8 mouse cellular contexts compared by ENCODE assay signal in the genomic region with DNA sequence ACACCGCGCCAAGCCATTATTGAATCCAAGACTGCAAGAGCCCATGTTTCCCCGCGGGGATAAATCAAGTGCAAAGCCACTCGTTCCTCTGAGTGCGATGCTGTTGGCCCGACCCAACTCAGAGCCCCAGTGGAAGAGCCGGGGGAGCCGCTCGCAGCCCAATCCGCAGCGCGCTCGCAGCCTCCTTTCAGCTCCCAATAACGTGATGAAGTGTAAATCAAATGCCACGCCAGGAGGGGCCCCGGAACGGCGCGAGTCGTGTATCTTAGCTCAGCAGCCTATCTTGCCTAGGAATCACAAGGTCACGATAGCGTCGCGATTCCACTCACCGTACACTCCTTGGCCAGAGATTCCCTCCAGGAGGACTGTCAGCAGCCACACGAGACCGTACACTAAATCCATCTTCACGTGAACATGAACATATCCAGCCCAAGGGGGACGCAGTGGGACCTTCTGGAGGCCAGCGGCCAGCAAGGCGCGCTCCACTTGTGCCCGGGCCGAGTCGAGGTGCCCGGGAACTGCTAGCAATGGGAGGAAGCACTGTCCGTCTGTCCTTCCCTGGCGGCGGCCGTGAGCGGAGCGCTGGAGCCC. TPM values are rescaled to one million over a fixed set of nuclear protein-coding genes. Genes with fewer than 3 reads are reported as not detected.
DNase-seq lines count a peak whose midpoint lies in the region; ATAC-seq and TF ChIP-seq lines count a peak whose summit lies in the region.

No protein-coding gene starts in this region.

- H3K9ac ChIP-seq in ES-E14 (ENCODE audit: insufficient read depth, low read depth, low read length, poor library complexity, severe bottlenecking), result no peak overlapping the region
- H3K9ac ChIP-seq in forebrain, embryonic 12.5 days, result peak overlapping the region; percentile 79
- peak overlapping the region; percentile 95 for H3K9ac ChIP-seq in hindbrain, embryonic 13.5 days
- peak overlapping the region; percentile 91 for H3K9ac ChIP-seq in neural tube, embryonic 14.5 days (replicated peaks; ENCODE audit: low read depth, low read length)

- 0 out of 4 replicates have a peak, but pooled peaks cover 0 to 2% of the 10 kb centered on the region in 2 experiments for H3K4me1 ChIP-seq in ES-E14 (ENCODE audit: control insufficient read depth in 2 of 2, insufficient read depth in 2 of 2, low read length in 2 of 2, poor library complexity in 1 of 2)
- peaks cover 12% of the 10 kb centered on the region; the same call in 1 of the 2 replicates for H3K4me1 ChIP-seq in forebrain, embryonic 12.5 days
- peaks cover 22% of the 10 kb centered on the region for H3K4me1 ChIP-seq in hindbrain, embryonic 13.5 days (replicated peaks)
- no peaks in the 10 kb centered on the region; the same call in 1 of the 2 replicates for H3K4me1 ChIP-seq in neural tube, embryonic 14.5 days (ENCODE audit: control insufficient read depth, insufficient read depth, low read length)

- WGBS in forebrain, embryonic 12.5 days, result under 1% methylated on average over 43 of the region's 43 CpGs
- 0% methylated on average over 39 of the region's 43 CpGs for WGBS in hindbrain, embryonic 13.5 days
- WGBS in neural tube, embryonic 14.5 days, result under 1% methylated on average over 43 of the region's 43 CpGs

- no peaks in the 10 kb centered on the region for H3K36me3 ChIP-seq in ES-E14 (ENCODE audit: control insufficient read depth, insufficient read depth, low read length, poor library complexity, severe bottlenecking)
- H3K36me3 ChIP-seq in forebrain, embryonic 12.5 days (replicated peaks), result no peaks in the 10 kb centered on the region
- no peaks in the 10 kb centered on the region for H3K36me3 ChIP-seq in hindbrain, embryonic 13.5 days
- H3K36me3 ChIP-seq in neural tube, embryonic 14.5 days (ENCODE audit: control insufficient read depth, insufficient read depth, low read length), result no peaks in the 10 kb centered on the region

- in situ Hi-C loops in ES-E14 (cut with MboI; ENCODE audit: low sequenced_read_pairs in 2 of 2, unreplicated experiment in 2 of 2), result no loop called here

- H3K4me2 ChIP-seq in forebrain, embryonic 12.5 days, result peak overlapping the region; percentile 93
- H3K4me2 ChIP-seq in hindbrain, embryonic 13.5 days, result peak overlapping the region; percentile 82
- H3K4me2 ChIP-seq in neural tube, embryonic 14.5 days (ENCODE audit: low read depth, low read length), result peak overlapping the region; percentile 58

- ATAC-seq in forebrain, embryonic 12.5 days (ENCODE audit: low FRiP score), result peak; percentile 22
- ATAC-seq in hindbrain, embryonic 13.5 days (ENCODE audit: low FRiP score), result peak; percentile 33
- peak; percentile 47 for ATAC-seq in neural tube, embryonic 14.5 days (ENCODE audit: low read depth)

- no peaks in the 10 kb centered on the region for H3K9me3 ChIP-seq in ES-E14 (ENCODE audit: control insufficient read depth, insufficient read depth, low read depth, low read length)
- no peaks in the 10 kb centered on the region for H3K9me3 ChIP-seq in forebrain, embryonic 12.5 days
- H3K9me3 ChIP-seq in hindbrain, embryonic 13.5 days, result no peaks in the 10 kb centered on the region
- H3K9me3 ChIP-seq in neural tube, embryonic 14.5 days (ENCODE audit: control insufficient read depth, low read length), result no peaks in the 10 kb centered on the region

- peaks cover 9% of the 10 kb centered on the region; the same call in 1 of the 2 replicates for H3K27me3 ChIP-seq in forebrain, embryonic 12.5 days
- peaks cover 3% of the 10 kb centered on the region; the same call in 1 of the 2 replicates for H3K27me3 ChIP-seq in hindbrain, embryonic 13.5 days
- peaks cover 3% of the 10 kb centered on the region; the same call in 1 of the 2 replicates for H3K27me3 ChIP-seq in neural tube, embryonic 14.5 days (ENCODE audit: control insufficient read depth, insufficient read depth, low read length)

- DNase-seq in ES-E14 (ENCODE audit: low read depth, low spot score), result no peak
- DNase-seq in brain, embryonic 18.5 days (ENCODE audit: low read depth, low spot score), result peak; percentile 52
- peak; percentile 69 for DNase-seq in left cerebral cortex, postnatal 25 days (ENCODE audit: low spot score in 2 of 2)
- DNase-seq in ovary, postnatal 14 days (ENCODE audit: low spot score), result no peak
- DNase-seq in spleen, postnatal 4 days (ENCODE audit: low spot score in 2 of 2), result no peak

- H3K4me3 ChIP-seq in ES-E14 (ENCODE audit: insufficient read depth in 1 of 2, low read depth in 1 of 2, low read length in 2 of 2, poor library complexity in 1 of 2, severe bottlenecking in 1 of 2), result peak overlapping the region; percentile 58 to 64; a peak in 3 of 4 replicates
- H3K4me3 ChIP-seq in forebrain, embryonic 12.5 days (replicated peaks), result peak overlapping the region; percentile 74
- peak overlapping the region; percentile 85 for H3K4me3 ChIP-seq in hindbrain, embryonic 13.5 days
- peak overlapping the region; percentile 81 for H3K4me3 ChIP-seq in neural tube, embryonic 14.5 days (ENCODE audit: low read depth, low read length)

- intact Hi-C loops in left cerebral cortex, postnatal 25 days (cut with DNase I), result loop anchor here (2.0 to 10.0 kb wide), 4 partner anchors 128 to 1816 kb away; no protein-coding TSS in a partner anchor

- no peak overlapping the region for H3K27ac ChIP-seq in ES-E14 (ENCODE audit: insufficient read depth, low read depth, low read length, poor library complexity, severe bottlenecking)
- H3K27ac ChIP-seq in forebrain, embryonic 12.5 days, result peak overlapping the region; percentile 76; the same call in 1 of the 2 replicates
- H3K27ac ChIP-seq in hindbrain, embryonic 13.5 days, result peak overlapping the region; percentile 96
- peak overlapping the region; percentile 93 for H3K27ac ChIP-seq in neural tube, embryonic 14.5 days (ENCODE audit: low read depth, low read length)

TF ChIP-seq in ES-E14, 5 proteins besides CTCF, POLR2A, EP300 and RAD21:
- no peak for TF ChIP-seq ZC3H11A (IDR thresholded peaks at IDR 0.05; ENCODE audit: borderline replicate concordance, low read depth, low read length)
- TF ChIP-seq ZNF384 (IDR thresholded peaks at IDR 0.05; ENCODE audit: low read depth, low read length), result no peak
- no peak for TF ChIP-seq CHD2 (IDR thresholded peaks at IDR 0.05; ENCODE audit: low read depth, low read length)
- TF ChIP-seq HCFC1 (IDR thresholded peaks at IDR 0.05; ENCODE audit: borderline replicate concordance, insufficient read depth, low read length), result no peak
- TF ChIP-seq MAFK (IDR thresholded peaks at IDR 0.05; ENCODE audit: insufficient read depth, low read depth, low read length), result no peak

RNA-seq across cellular contexts. Expression of a gene that starts 1.6 kb away (rescaled TPM):
- total RNA-seq in ES-E14 (2012; rRNA removed), result not detected in 2 replicates
- 8.6 and 9.9 TPM in 2 replicates for polyA plus RNA-seq in forebrain, embryonic 12.5 days (2016; fragmentation: Nextera tagmentation; extraction: Ambion mirVana)
- polyA plus RNA-seq in hindbrain, embryonic 13.5 days (2015; fragmentation: Nextera tagmentation; extraction: Ambion mirVana), result 24.5 and 25.3 TPM in 2 replicates
- 10 to 100 TPM; 50.8 to 59.4 TPM for total RNA-seq in left cerebral cortex, postnatal 25 days (2021)
- 36.9 and 43.2 TPM in 2 replicates for polyA plus RNA-seq in neural tube, embryonic 14.5 days (2014; fragmentation: Nextera tagmentation; extraction: Ambion mirVana)

Comparison
In these comparisons a context has a peak if more than half of its experiments do, and no peak if none do; other contexts are left out.
1. DNase-seq: peak in brain, embryonic 18.5 days (single experiment) and left cerebral cortex, postnatal 25 days (2 of 2); none in ES-E14 (single experiment), ovary, postnatal 14 days (single experiment) and spleen, postnatal 4 days (0 of 2).
2. Peak in every context shown above with its lines, with median percentiles within 50 percentile points of each other: H3K4me3 ChIP-seq, ATAC-seq and H3K4me2 ChIP-seq.